Mouse (Mus musculus) right cerebral cortex, postnatal 14 days (tissue): ENCODE measurements around the gene Serpina3n.
"Not testable (repeated sequence)": the region's sequence is repeated elsewhere in the genome, so short reads cannot be mapped to it uniquely, and the experiment has no call there.

Source experiments
- DNase-seq: peaks from one replicate; pipeline ENCODE4 v3.0.0; 2022

Gene Serpina3n

DNA sequence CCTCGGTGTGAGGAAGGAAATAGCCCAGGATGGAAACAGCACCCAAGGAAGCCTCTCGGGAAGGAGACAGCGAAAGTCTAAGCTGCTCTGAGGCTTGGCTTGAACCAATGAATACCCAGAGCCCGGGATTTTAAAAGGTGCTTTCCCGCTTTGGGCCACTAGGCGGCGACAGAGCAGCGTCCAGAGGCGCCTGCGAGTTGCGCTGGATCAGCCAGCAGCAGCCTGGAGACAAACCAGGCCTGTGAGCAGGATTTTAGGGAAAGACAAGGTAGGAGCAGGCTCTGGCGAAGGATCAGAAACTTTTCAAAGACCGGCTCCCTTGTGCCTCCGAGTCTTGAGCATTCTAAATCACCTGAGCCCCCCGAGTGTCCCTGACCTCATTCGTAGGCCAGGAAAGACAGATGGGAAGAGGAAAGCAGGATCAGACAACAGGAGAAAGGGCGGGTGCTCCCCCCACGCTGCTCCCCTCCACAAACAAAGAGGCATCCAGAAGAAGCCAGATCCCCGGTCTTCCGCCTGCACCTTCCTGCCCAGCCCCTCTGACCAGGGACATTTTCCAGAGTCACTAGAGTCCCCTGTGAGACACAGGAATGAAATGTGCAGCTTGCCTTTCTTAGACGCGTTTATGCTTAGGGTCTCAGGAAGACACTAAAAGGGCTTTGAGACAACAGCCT is 33.7 kb downstream of the Serpina3n start:
- peak; percentile 85 for DNase-seq

DNA sequence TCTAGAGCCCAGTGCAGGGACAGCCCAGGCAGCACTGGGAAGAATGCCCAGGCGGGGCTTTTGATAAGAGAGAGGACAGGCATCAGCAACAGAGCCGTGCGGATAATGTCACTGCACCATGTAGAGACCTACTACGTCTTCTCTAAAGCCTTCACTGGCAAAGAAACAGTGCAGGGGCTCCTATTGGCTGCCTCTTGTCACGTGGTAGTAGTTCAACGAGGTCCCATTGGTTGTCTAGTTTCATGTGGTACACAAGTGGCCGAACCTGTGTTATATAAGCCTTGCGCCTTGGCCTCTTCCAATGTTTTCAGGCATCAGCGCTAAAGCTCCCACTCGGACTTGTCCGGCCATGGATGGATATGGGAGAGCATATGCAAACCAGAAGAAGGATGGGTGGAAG is 37.2 kb downstream of the Serpina3n start:
- DNase-seq, result no peak

DNA sequence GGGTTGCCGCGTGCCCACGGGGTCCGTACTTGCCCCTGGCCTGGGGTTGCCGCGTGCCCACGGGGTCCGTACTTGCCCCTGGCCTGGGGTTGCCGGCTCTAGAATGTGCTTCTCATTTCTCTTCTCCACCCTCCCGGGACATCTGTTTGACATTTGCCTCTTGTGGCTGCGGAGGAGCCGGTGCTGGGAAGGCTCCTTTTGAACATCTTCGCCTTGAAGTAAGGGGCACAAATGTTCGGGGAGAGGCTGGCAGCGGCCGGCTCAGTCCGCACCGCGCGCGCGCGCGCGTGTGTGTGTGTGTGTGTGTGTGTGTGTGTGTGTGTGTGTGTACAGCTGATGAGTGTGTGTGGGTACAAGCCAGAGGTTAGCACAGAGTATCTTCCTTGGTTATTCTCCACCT is 40.5 kb downstream of the Serpina3n start:
- DNase-seq, result not testable (repeated sequence)

DNA sequence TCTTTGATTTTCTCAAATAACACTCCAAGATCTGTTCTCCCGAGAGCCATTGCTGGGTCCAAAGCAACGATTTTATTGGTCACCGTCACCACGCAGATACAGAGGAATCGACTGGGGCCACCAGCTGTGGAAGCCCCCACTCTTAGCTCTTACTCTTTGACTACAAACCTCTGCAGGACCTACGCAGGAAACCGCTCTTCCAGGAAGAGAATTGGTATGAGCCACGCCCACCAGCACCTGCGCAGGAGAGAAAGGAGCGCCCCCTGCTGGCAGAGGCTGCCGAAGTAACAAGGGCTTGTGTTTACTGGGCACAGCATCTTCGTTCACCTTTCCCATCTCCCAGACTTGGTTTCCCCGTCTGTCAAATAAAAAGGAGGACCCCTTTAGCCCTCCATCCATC is 41.6 kb downstream of the Serpina3n start:
- peak; percentile 67 for DNase-seq

DNA sequence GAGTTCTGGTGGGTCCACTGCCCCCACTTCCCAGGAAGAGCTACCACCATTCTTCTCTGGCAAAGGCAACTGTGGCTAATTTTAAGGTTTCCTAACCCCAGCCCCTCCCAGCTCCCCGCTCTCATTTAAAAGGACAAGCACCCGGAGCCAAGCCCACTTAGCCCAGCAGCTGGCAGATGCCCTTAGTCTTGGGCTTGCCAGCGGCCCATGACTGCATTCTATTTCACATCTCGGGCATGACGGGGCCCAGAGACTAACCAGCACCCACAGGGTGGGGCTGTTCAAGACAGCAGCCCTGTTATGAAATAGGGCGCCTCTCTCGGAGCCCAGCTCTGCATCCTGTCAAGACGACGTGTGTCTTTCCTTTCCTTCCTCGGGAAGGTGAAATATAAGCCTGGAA is 43.7 kb downstream of the Serpina3n start:
- no peak for DNase-seq

DNA sequence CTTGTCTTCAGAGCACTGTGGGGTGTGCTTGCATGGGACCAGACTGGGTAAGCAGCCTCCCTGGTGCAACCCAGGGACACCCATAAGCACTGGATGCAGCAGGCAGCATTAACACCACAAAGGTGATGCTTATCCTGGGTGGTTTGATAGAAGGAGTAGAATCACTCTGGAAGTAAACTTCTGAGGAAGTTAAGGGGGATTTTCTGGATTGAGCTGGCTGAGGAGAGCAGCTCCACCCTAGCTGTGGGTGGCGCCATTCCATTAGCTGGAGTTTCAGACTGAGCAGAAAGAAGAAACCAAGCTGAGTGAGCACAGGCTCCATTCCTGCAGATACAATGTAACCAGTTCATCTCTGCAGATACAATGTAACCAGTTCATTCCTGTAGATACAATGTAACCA is 46.5 kb downstream of the Serpina3n start:
- no peak for DNase-seq

DNA sequence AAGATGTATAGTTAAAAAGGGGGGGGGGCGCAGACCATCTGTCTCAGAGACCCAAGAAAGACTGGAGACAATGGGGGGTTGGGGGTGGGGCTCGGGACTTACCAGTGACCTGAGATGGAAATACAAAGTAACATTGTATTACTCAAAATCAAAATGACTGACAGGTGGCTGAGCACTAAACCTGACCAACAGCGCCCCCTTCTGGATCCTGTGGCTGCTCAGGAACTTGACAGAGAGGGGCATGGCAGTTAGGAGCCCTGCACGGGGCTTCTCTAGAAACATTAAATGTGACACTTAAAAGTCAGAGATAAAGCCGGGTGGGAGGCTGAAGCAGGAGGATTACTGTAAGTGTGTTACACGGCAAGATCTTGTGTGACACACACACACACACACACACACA is 52.8 kb downstream of the Serpina3n start:
- DNase-seq, result no peak

DNA sequence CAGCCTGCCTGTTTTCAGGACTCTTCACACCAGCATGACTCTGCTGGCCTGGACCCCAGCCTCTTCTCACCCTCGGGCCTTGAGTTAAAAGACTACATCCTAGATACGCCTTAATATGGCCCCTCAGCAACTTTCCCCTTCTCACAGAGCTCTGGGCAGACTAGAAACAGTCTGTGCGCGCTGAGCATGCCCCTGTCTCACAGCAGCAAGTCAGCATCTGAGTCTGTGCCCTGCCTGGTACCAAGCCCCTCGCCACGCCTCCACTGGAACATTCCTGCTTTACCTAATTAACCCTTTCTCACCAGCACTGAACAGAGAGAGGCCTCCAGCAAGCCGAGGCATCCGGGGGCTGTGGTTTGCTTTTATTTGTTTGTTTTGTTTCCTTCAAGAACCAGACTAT is 54.8 kb downstream of the Serpina3n start:
- no peak for DNase-seq
